Mouse (Mus musculus) lung, postnatal 0 days (tissue): ENCODE data around the gene Ccdc28b.

ENCODE experiments used
- CTCF ChIP-seq: IDR thresholded peaks from 2 replicates; pipeline ENCODE4 v1.5.1; 2016; ENCODE audit warnings: antibody characterized with exemption, mild to moderate bottlenecking
- EP300 ChIP-seq: IDR thresholded peaks from 2 replicates; pipeline ENCODE4 v1.6.1; 2016; ENCODE audit warnings: antibody characterized with exemption, mild to moderate bottlenecking, control low read depth

DNA sequence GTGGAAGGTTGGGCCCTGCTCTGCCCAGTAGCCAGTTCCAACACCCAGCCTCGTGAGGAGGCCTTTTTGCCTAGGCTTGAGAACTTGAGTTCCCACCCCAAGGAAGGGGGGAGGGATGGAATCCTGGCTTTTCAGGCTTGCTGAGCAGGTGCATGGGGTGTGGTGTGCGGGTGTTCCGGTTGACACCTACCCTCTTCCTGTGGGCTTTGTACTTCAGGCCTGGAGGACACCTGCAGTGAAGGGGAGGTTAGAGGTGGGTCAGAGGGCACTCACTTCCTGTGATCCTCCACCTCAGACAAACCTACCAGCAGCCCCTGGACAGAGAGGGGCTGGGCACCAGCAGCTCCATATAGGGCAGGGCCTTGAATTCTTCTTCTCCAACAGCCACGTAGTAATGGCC lies 13.7 kb downstream of the Ccdc28b start:
- TF ChIP-seq CTCF (no peak), EP300 (no peak)
